Mouse (Mus musculus) liver, postnatal 0 days (tissue): ENCODE measurements around the gene Gm6525.

Experiments used
- CTCF ChIP-seq: sonication (generic); IDR thresholded peaks from 2 replicates; pipeline ENCODE4 v1.5.1; 2016; ENCODE audit warnings: antibody characterized with exemption, low read depth
- EP300 ChIP-seq: IDR thresholded peaks from 2 replicates; pipeline ENCODE4 v1.6.1; 2016; ENCODE audit warnings: antibody characterized with exemption, low read depth, mild to moderate bottlenecking

- TF ChIP-seq EP300 (no peak), CTCF (no peak)
Observed at GRCm38 (mm10) chr3:84218498-84218897, 44.6 kb downstream of the Gm6525 start.
